Mouse (Mus musculus): Measurements from ENCODE around the gene Man2b2. TPM values are rescaled to one million over a fixed set of nuclear protein-coding genes. Genes with fewer than 3 reads are reported as not detected.

The Man2b2 gene
- polyA plus RNA-seq, 1 experiment from 2014 or later: 12.4 TPM

DNA sequence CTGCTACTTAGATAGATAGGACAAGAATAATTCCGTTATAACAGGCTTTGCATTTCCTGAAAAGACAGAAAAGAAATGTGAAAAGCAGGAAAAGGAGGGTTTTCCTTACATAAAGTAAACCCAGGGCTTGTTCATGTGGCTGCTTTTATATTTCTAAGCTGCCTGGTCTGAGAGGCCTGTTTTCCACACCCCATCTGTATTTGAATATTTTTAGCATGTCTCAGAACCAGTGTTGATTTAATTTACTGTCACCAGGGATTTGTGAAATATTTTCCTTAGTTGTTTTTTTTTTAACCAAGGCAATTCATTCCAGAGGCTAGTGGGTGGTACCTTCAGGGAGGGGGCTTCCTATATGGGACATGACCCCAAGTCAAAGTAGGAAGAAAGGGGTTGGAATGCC is 11.2 kb upstream of the Man2b2 start:
- Histone ChIP-seq H3K36me3 (ENCODE audit: control insufficient read depth, insufficient read depth, low read length) (no peaks in the 10 kb centered on the region), H3K4me3 (ENCODE audit: low read depth, low read length) (no peak overlapping the region), H3K4me2 (no peak overlapping the region), H3K27me3 (ENCODE audit: control insufficient read depth, insufficient read depth, low read length) (no peaks in the 10 kb centered on the region), H3K9ac (ENCODE audit: low read length) (no peak overlapping the region), H3K4me1 (ENCODE audit: control insufficient read depth, insufficient read depth, low read length) (no peaks in the 10 kb centered on the region), H3K9me3 (ENCODE audit: control insufficient read depth, low read length) (no peaks in the 10 kb centered on the region), H3K27ac (ENCODE audit: low read depth, low read length) (no peak overlapping the region)
- WGBS: 73% methylated on average over 1 of the region's 1 CpGs
- ATAC-seq (ENCODE audit: low FRiP score) (no peak), DNase-seq (ENCODE audit: low spot score, missing footprints) (no peak)

DNA sequence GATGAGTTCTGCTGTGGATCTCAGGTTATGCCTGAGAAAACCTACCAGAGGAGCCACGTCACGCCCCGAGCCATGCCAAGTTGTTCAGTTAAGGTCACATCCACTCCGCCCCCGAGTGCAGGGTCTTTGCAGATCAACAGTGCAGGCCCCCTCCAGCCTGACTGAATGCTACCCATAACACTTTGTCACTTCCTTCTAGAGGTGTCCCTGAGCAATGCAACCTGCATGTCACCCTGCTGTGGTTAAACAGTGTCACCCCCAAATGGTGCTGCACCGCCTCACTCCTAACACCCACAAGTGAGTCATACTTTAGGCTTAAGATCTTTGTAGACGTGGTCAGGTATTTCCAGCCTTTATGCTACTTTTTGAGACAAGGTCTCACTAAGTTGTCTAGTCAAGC is 9.6 kb upstream of the Man2b2 start:
- 88% methylated on average over 7 of the region's 7 CpGs for WGBS
- H3K9me3 ChIP-seq (ENCODE audit: control insufficient read depth, low read length): no peaks in the 10 kb centered on the region
- H3K9ac ChIP-seq (ENCODE audit: low read length): no peak overlapping the region
- ATAC-seq (ENCODE audit: low FRiP score): no peak
- H3K4me3 ChIP-seq (ENCODE audit: low read depth, low read length): no peak overlapping the region
- DNase-seq (ENCODE audit: low spot score, missing footprints): no peak
- no peak overlapping the region for H3K4me2 ChIP-seq
- H3K27ac ChIP-seq (ENCODE audit: low read depth, low read length): no peak overlapping the region
- H3K36me3 ChIP-seq (ENCODE audit: control insufficient read depth, insufficient read depth, low read length): no peaks in the 10 kb centered on the region
- H3K27me3 ChIP-seq (ENCODE audit: control insufficient read depth, insufficient read depth, low read length): no peaks in the 10 kb centered on the region
- no peaks in the 10 kb centered on the region for H3K4me1 ChIP-seq (ENCODE audit: control insufficient read depth, insufficient read depth, low read length)

DNA sequence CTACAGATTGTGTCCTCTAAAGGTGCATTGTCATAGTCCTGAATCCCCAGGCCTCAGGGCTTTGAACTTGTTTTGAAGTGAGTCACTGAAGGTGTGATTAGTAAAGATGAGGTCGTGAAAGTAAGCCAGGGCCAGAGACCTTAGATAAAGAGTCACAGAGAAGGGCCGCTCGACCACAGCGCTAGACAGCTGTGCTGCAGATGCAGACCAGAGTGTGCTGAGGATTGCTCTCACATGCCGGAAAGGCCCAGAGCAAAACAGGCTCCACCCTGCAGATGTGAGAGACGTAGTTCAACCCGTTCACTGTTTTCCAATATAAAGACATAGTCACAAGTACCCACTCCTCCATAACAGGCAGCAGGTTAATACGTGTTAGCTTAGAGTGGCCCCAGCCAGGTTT is 9.1 kb upstream of the Man2b2 start:
- H3K4me3 ChIP-seq (ENCODE audit: low read depth, low read length): no peak overlapping the region
- no peak overlapping the region for H3K4me2 ChIP-seq
- H3K9ac ChIP-seq (ENCODE audit: low read length): no peak overlapping the region
- H3K27ac ChIP-seq (ENCODE audit: low read depth, low read length): no peak overlapping the region
- 83% methylated on average over 8 of the region's 8 CpGs for WGBS
- ATAC-seq (ENCODE audit: low FRiP score): no peak
- no peaks in the 10 kb centered on the region for H3K4me1 ChIP-seq (ENCODE audit: control insufficient read depth, insufficient read depth, low read length)
- no peak for DNase-seq (ENCODE audit: low spot score, missing footprints)
- no peaks in the 10 kb centered on the region for H3K27me3 ChIP-seq (ENCODE audit: control insufficient read depth, insufficient read depth, low read length)
- no peaks in the 10 kb centered on the region for H3K36me3 ChIP-seq (ENCODE audit: control insufficient read depth, insufficient read depth, low read length)
- no peaks in the 10 kb centered on the region for H3K9me3 ChIP-seq (ENCODE audit: control insufficient read depth, low read length)

DNA sequence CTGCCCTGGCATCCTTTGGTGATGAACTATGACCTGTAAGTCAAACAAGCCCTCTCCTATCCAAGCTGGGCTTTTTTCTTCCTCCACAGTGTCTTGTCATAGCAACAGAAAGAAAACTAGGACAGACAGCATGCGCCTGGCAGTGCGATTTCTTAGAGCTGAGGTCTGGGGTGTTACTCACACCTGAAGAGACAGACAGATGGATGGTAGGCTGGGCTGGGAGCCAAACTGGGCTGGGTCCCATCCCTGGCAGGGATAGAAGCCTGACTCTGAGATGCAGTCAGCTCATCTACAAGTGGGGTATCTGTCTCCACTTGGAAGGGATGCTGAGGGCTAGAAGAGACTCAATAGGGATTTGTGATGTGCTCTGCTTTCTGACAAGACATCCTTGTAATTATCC is 8.6 kb upstream of the Man2b2 start:
- H3K4me3 ChIP-seq (ENCODE audit: low read depth, low read length): no peak overlapping the region
- no peak for DNase-seq (ENCODE audit: low spot score, missing footprints)
- no peaks in the 10 kb centered on the region for H3K27me3 ChIP-seq (ENCODE audit: control insufficient read depth, insufficient read depth, low read length)
- H3K4me2 ChIP-seq: no peak overlapping the region
- no peak overlapping the region for H3K27ac ChIP-seq (ENCODE audit: low read depth, low read length)
- no peaks in the 10 kb centered on the region for H3K36me3 ChIP-seq (ENCODE audit: control insufficient read depth, insufficient read depth, low read length)
- no peak overlapping the region for H3K9ac ChIP-seq (ENCODE audit: low read length)
- H3K4me1 ChIP-seq (ENCODE audit: control insufficient read depth, insufficient read depth, low read length): no peaks in the 10 kb centered on the region
- H3K9me3 ChIP-seq (ENCODE audit: control insufficient read depth, low read length): no peaks in the 10 kb centered on the region
- ATAC-seq (ENCODE audit: low FRiP score): no peak
- 89% methylated on average over 2 of the region's 2 CpGs for WGBS

DNA sequence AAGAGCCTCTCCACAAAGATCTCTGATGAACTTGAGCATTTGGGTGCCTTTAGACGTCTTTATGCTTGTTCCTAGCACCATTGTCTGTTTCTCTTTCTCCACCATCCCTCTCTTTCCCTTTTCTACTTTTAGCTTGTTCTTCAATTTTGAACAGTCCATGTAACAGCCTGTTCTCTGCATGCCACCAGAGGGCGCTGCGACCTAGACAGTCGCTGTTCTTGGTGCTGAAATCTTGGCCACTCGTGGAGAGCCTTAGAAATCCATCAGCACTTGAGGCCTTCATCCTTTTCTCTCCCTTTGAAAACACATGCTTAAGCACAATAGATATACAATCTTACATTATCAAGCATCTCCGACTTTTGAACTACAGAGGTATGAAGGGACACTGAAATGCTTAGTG is 5.5 kb upstream of the Man2b2 start:
- Histone ChIP-seq H3K4me1 (ENCODE audit: control insufficient read depth, insufficient read depth, low read length) (no peaks in the 10 kb centered on the region), H3K9ac (ENCODE audit: low read length) (no peak overlapping the region), H3K4me3 (ENCODE audit: low read depth, low read length) (no peak overlapping the region), H3K27me3 (ENCODE audit: control insufficient read depth, insufficient read depth, low read length) (no peaks in the 10 kb centered on the region), H3K36me3 (ENCODE audit: control insufficient read depth, insufficient read depth, low read length) (no peaks in the 10 kb centered on the region), H3K9me3 (ENCODE audit: control insufficient read depth, low read length) (no peaks in the 10 kb centered on the region), H3K27ac (ENCODE audit: low read depth, low read length) (no peak overlapping the region), H3K4me2 (no peak overlapping the region)
- ATAC-seq (ENCODE audit: low FRiP score) (no peak), DNase-seq (ENCODE audit: low spot score, missing footprints) (peak; percentile 98)
- 2% methylated on average over 6 of the region's 6 CpGs for WGBS

DNA sequence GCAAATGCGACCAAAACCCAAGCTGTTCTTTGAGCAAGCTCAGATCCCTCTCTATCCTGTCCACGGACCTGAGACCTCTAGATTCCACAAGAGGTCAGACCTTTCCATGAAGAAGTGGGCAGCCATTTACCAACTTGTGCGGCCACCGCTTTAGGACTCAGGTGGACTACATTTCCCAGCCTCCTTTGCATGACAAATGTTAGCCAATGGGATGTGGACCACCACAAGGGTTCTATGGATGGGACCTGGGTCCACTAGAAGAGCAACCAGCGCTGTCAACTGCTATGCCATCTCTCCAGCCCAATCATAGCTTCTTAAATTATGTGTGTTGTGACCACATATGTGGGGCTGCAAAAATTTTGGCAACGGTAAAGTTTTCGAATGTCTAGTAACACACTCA is 819 bp upstream of the Man2b2 start:
- Histone ChIP-seq H3K4me3 (ENCODE audit: low read depth, low read length) (no peak overlapping the region), H3K9ac (ENCODE audit: low read length) (no peak overlapping the region), H3K27me3 (ENCODE audit: control insufficient read depth, insufficient read depth, low read length) (no peaks in the 10 kb centered on the region), H3K4me1 (ENCODE audit: control insufficient read depth, insufficient read depth, low read length) (peaks cover 4% of the 10 kb centered on the region; the same call in 1 of the 2 replicates), H3K36me3 (ENCODE audit: control insufficient read depth, insufficient read depth, low read length) (no peaks in the 10 kb centered on the region), H3K9me3 (ENCODE audit: control insufficient read depth, low read length) (no peaks in the 10 kb centered on the region), H3K4me2 (no peak overlapping the region), H3K27ac (ENCODE audit: low read depth, low read length) (no peak overlapping the region)
- peak; percentile 14; the same call in 1 of the 2 replicates for ATAC-seq (ENCODE audit: low FRiP score)
- DNase-seq (ENCODE audit: low spot score, missing footprints): no peak
- WGBS: 61% methylated on average over 7 of the region's 7 CpGs

DNA sequence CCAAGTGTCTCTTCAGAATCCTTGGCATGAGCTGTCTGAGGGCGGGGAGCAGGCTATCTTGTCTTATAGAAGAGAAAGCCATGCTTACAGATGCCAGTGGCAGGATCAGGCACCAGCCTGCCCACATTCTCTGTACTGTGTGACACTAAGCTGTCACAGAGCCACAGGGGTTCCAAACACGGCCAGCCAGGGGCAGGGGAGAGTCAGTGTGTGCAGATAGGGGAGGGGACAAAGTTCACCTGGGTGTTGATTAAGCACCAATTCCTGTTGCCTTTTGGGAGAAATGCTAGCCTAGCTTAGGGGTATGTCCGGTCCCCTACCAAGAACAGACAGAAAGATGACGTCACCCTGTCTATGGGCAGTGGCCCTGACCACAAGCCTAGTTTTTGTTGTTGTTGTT is 1.4 kb downstream of the Man2b2 start:
- H3K27me3 ChIP-seq (ENCODE audit: control insufficient read depth, insufficient read depth, low read length): no peaks in the 10 kb centered on the region
- ATAC-seq (ENCODE audit: low FRiP score): no peak
- no peak overlapping the region for H3K4me2 ChIP-seq
- no peaks in the 10 kb centered on the region for H3K9me3 ChIP-seq (ENCODE audit: control insufficient read depth, low read length)
- no peak for DNase-seq (ENCODE audit: low spot score, missing footprints)
- H3K4me1 ChIP-seq (ENCODE audit: control insufficient read depth, insufficient read depth, low read length): peaks cover 4% of the 10 kb centered on the region; the same call in 1 of the 2 replicates
- 80% methylated on average over 4 of the region's 4 CpGs for WGBS
- no peak overlapping the region for H3K27ac ChIP-seq (ENCODE audit: low read depth, low read length)
- 0 out of 2 replicates have a peak overlapping the region, but pooled peaks have one; percentile 9 for H3K9ac ChIP-seq (ENCODE audit: low read length)
- no peak overlapping the region for H3K4me3 ChIP-seq (ENCODE audit: low read depth, low read length)
- H3K36me3 ChIP-seq (ENCODE audit: control insufficient read depth, insufficient read depth, low read length): no peaks in the 10 kb centered on the region

DNA sequence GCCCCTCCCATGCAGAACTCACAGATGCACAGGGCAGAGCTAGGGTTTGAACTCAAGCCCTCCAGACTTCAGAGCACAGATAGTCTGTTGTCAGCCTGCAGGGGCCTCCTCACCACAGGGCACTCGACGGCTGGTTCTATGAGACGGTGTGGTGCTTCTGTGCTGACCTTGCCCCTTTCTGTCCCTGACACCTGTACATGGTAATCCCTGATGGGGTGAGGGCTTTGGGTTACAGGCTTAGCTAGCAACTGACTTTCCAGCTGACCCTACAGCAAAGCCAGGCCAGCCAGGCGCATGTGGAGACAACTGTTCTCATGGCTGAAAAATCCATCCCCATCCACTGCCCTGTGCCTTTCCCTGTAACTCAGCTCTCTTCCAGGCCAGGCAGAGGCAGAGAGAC is 7.5 kb downstream of the Man2b2 start:
- Histone ChIP-seq H3K36me3 (ENCODE audit: control insufficient read depth, insufficient read depth, low read length) (peaks cover 3% of the 10 kb centered on the region; the same call in 1 of the 2 replicates), H3K4me1 (ENCODE audit: control insufficient read depth, insufficient read depth, low read length) (no peaks in the 10 kb centered on the region), H3K9ac (ENCODE audit: low read length) (no peak overlapping the region), H3K27me3 (ENCODE audit: control insufficient read depth, insufficient read depth, low read length) (no peaks in the 10 kb centered on the region), H3K9me3 (ENCODE audit: control insufficient read depth, low read length) (no peaks in the 10 kb centered on the region), H3K4me2 (no peak overlapping the region), H3K4me3 (ENCODE audit: low read depth, low read length) (no peak overlapping the region), H3K27ac (ENCODE audit: low read depth, low read length) (no peak overlapping the region)
- 90% methylated on average over 4 of the region's 4 CpGs for WGBS
- ATAC-seq (ENCODE audit: low FRiP score) (no peak), DNase-seq (ENCODE audit: low spot score, missing footprints) (no peak)

DNA sequence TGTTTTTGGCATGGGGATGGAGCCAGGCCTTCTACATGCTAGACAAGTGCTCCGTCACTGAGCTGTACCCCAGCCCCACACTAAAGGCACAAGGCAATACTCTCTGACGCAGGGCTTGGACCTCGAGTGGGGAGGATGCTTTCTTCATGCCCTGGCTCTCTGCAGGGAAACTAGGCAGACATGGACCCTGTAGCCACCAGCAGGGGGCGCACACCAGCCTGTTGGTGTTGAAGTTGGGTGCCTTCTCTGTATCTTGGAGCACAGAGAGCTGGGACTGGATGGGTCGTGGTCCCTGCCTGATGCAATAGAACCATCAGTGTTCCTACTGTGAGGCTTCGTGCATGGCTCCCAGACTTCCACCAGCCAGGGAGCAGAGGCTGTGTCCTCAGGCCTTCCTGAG is 10.3 kb downstream of the Man2b2 start:
- ATAC-seq (ENCODE audit: low FRiP score) (no peak), DNase-seq (ENCODE audit: low spot score, missing footprints) (no peak)
- Histone ChIP-seq H3K27me3 (ENCODE audit: control insufficient read depth, insufficient read depth, low read length) (no peaks in the 10 kb centered on the region), H3K36me3 (ENCODE audit: control insufficient read depth, insufficient read depth, low read length) (peaks cover 3% of the 10 kb centered on the region; the same call in 1 of the 2 replicates), H3K9me3 (ENCODE audit: control insufficient read depth, low read length) (no peaks in the 10 kb centered on the region), H3K27ac (ENCODE audit: low read depth, low read length) (no peak overlapping the region), H3K4me1 (ENCODE audit: control insufficient read depth, insufficient read depth, low read length) (no peaks in the 10 kb centered on the region), H3K4me2 (no peak overlapping the region), H3K9ac (ENCODE audit: low read length) (no peak overlapping the region), H3K4me3 (ENCODE audit: low read depth, low read length) (no peak overlapping the region)
- WGBS: 42% methylated on average over 6 of the region's 6 CpGs

DNA sequence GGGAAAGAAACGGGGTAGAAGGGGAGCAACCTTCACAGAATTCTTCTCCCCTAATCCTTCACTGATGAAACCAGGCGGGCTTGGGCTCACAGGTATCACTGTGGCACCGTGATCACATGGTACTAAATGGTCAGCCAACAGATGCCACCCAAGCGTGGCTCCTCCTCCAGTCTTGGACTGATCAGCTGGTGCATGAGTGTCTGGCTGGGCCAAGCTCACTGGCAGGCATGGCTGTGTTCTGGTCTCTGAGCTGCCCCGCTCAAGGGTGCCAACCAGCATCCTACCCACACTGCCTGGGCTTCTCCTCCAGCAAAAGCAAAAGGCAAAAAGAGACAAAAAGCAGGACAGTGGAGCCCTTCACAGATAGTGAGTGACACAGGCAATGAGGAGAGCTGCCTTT is 10.7 kb downstream of the Man2b2 start:
- Histone ChIP-seq H3K9ac (ENCODE audit: low read length) (no peak overlapping the region), H3K4me1 (ENCODE audit: control insufficient read depth, insufficient read depth, low read length) (no peaks in the 10 kb centered on the region), H3K9me3 (ENCODE audit: control insufficient read depth, low read length) (no peaks in the 10 kb centered on the region), H3K36me3 (ENCODE audit: control insufficient read depth, insufficient read depth, low read length) (peaks cover 3% of the 10 kb centered on the region; the same call in 1 of the 2 replicates), H3K27ac (ENCODE audit: low read depth, low read length) (no peak overlapping the region), H3K4me3 (ENCODE audit: low read depth, low read length) (no peak overlapping the region), H3K4me2 (no peak overlapping the region), H3K27me3 (ENCODE audit: control insufficient read depth, insufficient read depth, low read length) (no peaks in the 10 kb centered on the region)
- ATAC-seq (ENCODE audit: low FRiP score) (no peak), DNase-seq (ENCODE audit: low spot score, missing footprints) (no peak)
- WGBS: 88% methylated on average over 5 of the region's 5 CpGs

Measured in midbrain, embryonic 11.5 days (tissue).